22 mouse cellular contexts compared by ENCODE assay signal in genomic region chr1:191458292-191458691, GRCm38 (mm10). TPM values are rescaled to one million over a fixed set of nuclear protein-coding genes. Genes with fewer than 3 reads are reported as not detected.
DNase-seq lines count a peak whose midpoint lies in the region; ATAC-seq and TF ChIP-seq lines count a peak whose summit lies in the region.
"Had no signal": no experiment of that assay in that cellular context is flagged by ENCODE, and none has a peak within 500 bp of the region (broad histone marks: within the 10 kb centered on the region; RNA-seq: fewer than 3 reads in every experiment).

No protein-coding gene starts in this region.

- H3K9ac ChIP-seq in heart, adult 2 months (ENCODE audit: low read depth, low read length) = no peak overlapping the region
- no peak overlapping the region for H3K9ac ChIP-seq in forebrain, embryonic 11.5 days (ENCODE audit: low read length)
- H3K9ac ChIP-seq: embryonic facial prominence, embryonic 12.5 days; heart, embryonic 15.5 days; hindbrain, embryonic 14.5 days; intestine, embryonic 15.5 days; kidney, embryonic 15.5 days; liver, embryonic 14.5 days had no signal

- DNase-seq in heart, adult 2 months = no peak
- no peak for DNase-seq in heart, postnatal 25 days (ENCODE audit: low spot score)
- DNase-seq in spleen, adult 18-20 months = peak; percentile 27 to 30
- DNase-seq in spleen, adult 12 weeks (ENCODE audit: low spot score) = no peak
- peak; percentile 85 for DNase-seq in splenic B cell, adult 2 months (ENCODE audit: low read depth, low spot score)
- DNase-seq in forebrain, embryonic 11.5 days (ENCODE audit: low spot score) = no peak
- DNase-seq in left cerebral cortex, postnatal 10 days (ENCODE audit: extremely low spot score in 1 of 2, low spot score in 2 of 2) = no peak
- DNase-seq: cerebellum, adult 18-20 months; gastrocnemius, postnatal 14 days; left cerebral cortex, postnatal 4 days; lung, postnatal 10 days; right cerebral cortex, adult 18-20 months; thymus, postnatal 36 days had no signal

- no peaks in the 10 kb centered on the region for H3K79me2 ChIP-seq in heart, adult 2 months (replicated peaks; ENCODE audit: control insufficient read depth, insufficient read depth, low read length)

- TF ChIP-seq POLR2A in heart, adult 2 months (IDR thresholded peaks at IDR 0.05; ENCODE audit: insufficient read depth, low read depth, low read length) = no peak

- H3K4me3 ChIP-seq in heart, adult 2 months = no peak overlapping the region
- no peak overlapping the region for H3K4me3 ChIP-seq in forebrain, embryonic 11.5 days (ENCODE audit: low read depth, low read length)
- H3K4me3 ChIP-seq: embryonic facial prominence, embryonic 12.5 days; heart, embryonic 15.5 days; intestine, embryonic 15.5 days; kidney, embryonic 15.5 days had no signal

- intact Hi-C loops in heart, adult 2 months (cut with DNase I) = no loop called here
- intact Hi-C loops in heart, postnatal 25 days (cut with DNase I) = no loop called here
- intact Hi-C loops in left cerebral cortex, postnatal 10 days (cut with DNase I) = no loop called here

- H3K36me3 ChIP-seq in heart, adult 2 months (ENCODE audit: control insufficient read depth, insufficient read depth, low read length) = no peaks in the 10 kb centered on the region
- no peaks in the 10 kb centered on the region for H3K36me3 ChIP-seq in splenic B cell, adult 2 months (ENCODE audit: control insufficient read depth, insufficient read depth, low read length, poor library complexity, severe bottlenecking)
- no peaks in the 10 kb centered on the region for H3K36me3 ChIP-seq in forebrain, embryonic 11.5 days (ENCODE audit: control insufficient read depth, insufficient read depth, low read length)
- H3K36me3 ChIP-seq: embryonic facial prominence, embryonic 12.5 days; G1E; heart, embryonic 15.5 days; intestine, embryonic 15.5 days; kidney, embryonic 15.5 days had no signal

- H3K4me2 ChIP-seq in forebrain, embryonic 11.5 days (ENCODE audit: low read depth, low read length, severe bottlenecking) = no peak overlapping the region
- H3K4me2 ChIP-seq: embryonic facial prominence, embryonic 12.5 days; heart, embryonic 15.5 days; hindbrain, embryonic 14.5 days; intestine, embryonic 15.5 days; kidney, embryonic 15.5 days; midbrain, embryonic 11.5 days had no signal

- no peak for TF ChIP-seq EP300 in heart, adult 2 months (IDR thresholded peaks at IDR 0.05; ENCODE audit: insufficient read depth, low read depth, low read length)

- H3K27me3 ChIP-seq in heart, adult 2 months (ENCODE audit: control insufficient read depth, insufficient read depth, low read length) = no peaks in the 10 kb centered on the region
- no peaks in the 10 kb centered on the region for H3K27me3 ChIP-seq in splenic B cell, adult 2 months (ENCODE audit: control insufficient read depth, insufficient read depth, low read length, poor library complexity, severe bottlenecking)
- H3K27me3 ChIP-seq in forebrain, embryonic 11.5 days (ENCODE audit: control insufficient read depth, insufficient read depth, low read length) = no peaks in the 10 kb centered on the region
- H3K27me3 ChIP-seq: embryonic facial prominence, embryonic 12.5 days; heart, embryonic 15.5 days; intestine, embryonic 15.5 days; kidney, embryonic 15.5 days had no signal

- no peak for TF ChIP-seq CTCF in heart, adult 2 months (IDR thresholded peaks at IDR 0.05)

- peak; percentile 85 for ATAC-seq in megakaryocyte, adult 5-6 weeks (ENCODE audit: poor library complexity, severe bottlenecking)
- ATAC-seq in forebrain, embryonic 11.5 days (replicated peaks; ENCODE audit: low FRiP score) = no peak
- ATAC-seq: intestine, embryonic 15.5 days had no signal

- WGBS in heart, adult 2 months = 56% methylated on average over 2 of the region's 2 CpGs
- 75% methylated on average over 2 of the region's 2 CpGs for WGBS in forebrain, embryonic 11.5 days

- peak overlapping the region; percentile 53 for H3K27ac ChIP-seq in heart, adult 2 months
- no peak overlapping the region for H3K27ac ChIP-seq in forebrain, embryonic 11.5 days (ENCODE audit: low read depth, low read length)
- H3K27ac ChIP-seq: embryonic facial prominence, embryonic 12.5 days; heart, embryonic 15.5 days; hindbrain, embryonic 14.5 days; intestine, embryonic 15.5 days; kidney, embryonic 15.5 days; liver, embryonic 14.5 days had no signal

- H3K4me1 ChIP-seq in heart, adult 2 months (ENCODE audit: control insufficient read depth, insufficient read depth, low read length) = peaks cover 14% of the 10 kb centered on the region
- H3K4me1 ChIP-seq in forebrain, embryonic 11.5 days (replicated peaks; ENCODE audit: control insufficient read depth, insufficient read depth, low read length) = no peaks in the 10 kb centered on the region; the same call in 1 of the 2 replicates

- H3K9me3 ChIP-seq in forebrain, embryonic 11.5 days (ENCODE audit: control insufficient read depth, low read length) = no peaks in the 10 kb centered on the region
- H3K9me3 ChIP-seq: embryonic facial prominence, embryonic 12.5 days; G1E; heart, embryonic 15.5 days; intestine, embryonic 15.5 days; kidney, embryonic 15.5 days had no signal

RNA-seq across cellular contexts. Expression of gene Ppp2r5a, which starts 55.2 kb away (rescaled TPM):
- total RNA-seq in heart, adult 2 months (2021) = 100 to 1,000 TPM; 105 to 110 TPM
- polyA plus RNA-seq in heart, adult 2 months (2012; rRNA removed) = 53.7 and 79.2 TPM in 2 replicates
- total RNA-seq in heart, postnatal 25 days (2021) = 100 to 1,000 TPM; 103 to 110 TPM
- total RNA-seq in megakaryocyte, adult 5-6 weeks (2015) = 333 and 372 TPM in 2 replicates
- 428 and 451 TPM in 2 replicates for total RNA-seq in megakaryocyte, adult 5-6 weeks (2017)
- 19.4 and 21.9 TPM in 2 replicates for polyA plus RNA-seq in forebrain, embryonic 11.5 days (2014; fragmentation: Nextera tagmentation; extraction: Ambion mirVana)
- total RNA-seq in left cerebral cortex, postnatal 10 days (2021) = 10 to 100 TPM; 60.5 to 64.3 TPM

Comparison
In these comparisons a context has a peak if more than half of its experiments do, and no peak if none do; other contexts are left out.
1. DNase-seq: peak in spleen, adult 18-20 months (2 of 2) and splenic B cell, adult 2 months (single experiment); none in heart, adult 2 months (0 of 2), heart, postnatal 25 days (single experiment), spleen, adult 12 weeks (single experiment), forebrain, embryonic 11.5 days (single experiment) and left cerebral cortex, postnatal 10 days (0 of 2).